Mouse (Mus musculus): ENCODE data around the gene Prep.

GRCm38 (mm10) chr10:45051125-45051744 lies 15.8 kb upstream of the Prep start:
- TF ChIP-seq CTCF (IDR thresholded peaks at IDR 0.05; ENCODE audit: control insufficient read depth, insufficient read depth, low read length) (peak; percentile 66), POLR2A (IDR thresholded peaks at IDR 0.05; ENCODE audit: borderline replicate concordance, control insufficient read depth, low read depth, low read length) (no peak)

All from bone marrow, adult 2 months (tissue).